Comparison of ENCODE assay signal across 22 mouse cellular contexts in the genomic region with DNA sequence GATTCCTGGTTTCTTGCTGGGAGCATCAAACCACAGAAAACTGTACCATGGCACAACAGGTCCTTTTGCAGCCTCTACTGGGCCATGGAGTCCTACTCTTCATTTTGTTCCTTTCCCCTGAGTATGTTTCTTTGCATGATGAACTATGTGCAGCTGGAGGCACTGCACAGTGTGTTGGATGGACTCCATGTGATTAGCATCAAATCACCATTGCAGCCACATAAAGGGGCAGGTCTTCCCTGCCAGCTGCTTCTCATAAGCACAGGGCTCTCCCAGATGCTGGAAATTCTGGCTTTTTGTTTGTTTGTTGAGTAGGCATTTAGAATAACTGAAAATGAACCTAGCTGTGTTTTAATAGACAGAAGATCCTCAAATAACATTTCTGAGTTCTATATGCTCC.
"Had no signal": no experiment of that assay in that cellular context is flagged by ENCODE, and none has a peak within 500 bp of the region (broad histone marks: within the 10 kb centered on the region; RNA-seq: fewer than 3 reads in every experiment).

No protein-coding gene starts in this region.

- H3K4me3 ChIP-seq: lung, embryonic 15.5 days; megakaryocyte, embryonic 14.5 days; midbrain, embryonic 10.5 days; midbrain, embryonic 12.5 days; myocyte; neural tube, embryonic 13.5 days had no signal

- H3K9ac ChIP-seq: liver, postnatal 0 days; lung, embryonic 15.5 days; midbrain, embryonic 12.5 days; neural tube, embryonic 13.5 days had no signal

- ATAC-seq: liver, postnatal 0 days; lung, postnatal 0 days; midbrain, embryonic 16.5 days had no signal

- H3K4me2 ChIP-seq: lung, embryonic 15.5 days; midbrain, embryonic 12.5 days; neural tube, embryonic 13.5 days had no signal

- H3K27me3 ChIP-seq: lung, embryonic 15.5 days; megakaryocyte, embryonic 14.5 days; midbrain, embryonic 12.5 days; neural tube, embryonic 13.5 days had no signal

- H3K4me1 ChIP-seq: lung, embryonic 15.5 days; megakaryocyte, embryonic 14.5 days; midbrain, embryonic 10.5 days; midbrain, embryonic 12.5 days; neural tube, embryonic 13.5 days had no signal

- DNase-seq: liver, postnatal 0 days; lung, adult 2 months; lung, postnatal 14 days; lung, postnatal 36 days; midbrain, embryonic 14.5 days; retina, postnatal 1 day; right cerebral cortex, adult 18-20 months; right cerebral cortex, postnatal 25 days; right cerebral cortex, postnatal 4 days; spleen, adult 18-20 months; thymus, adult 18-20 months; thymus, postnatal 14 days; thymus, postnatal 36 days had no signal

- H3K27ac ChIP-seq: lung, embryonic 15.5 days; macrophage; midbrain, embryonic 10.5 days; midbrain, embryonic 12.5 days; neural tube, embryonic 13.5 days had no signal

- H3K9me3 ChIP-seq: lung, embryonic 15.5 days; megakaryocyte, embryonic 14.5 days; midbrain, embryonic 10.5 days; midbrain, embryonic 12.5 days; neural tube, embryonic 13.5 days had no signal

- H3K36me3 ChIP-seq: lung, embryonic 15.5 days; midbrain, embryonic 10.5 days; midbrain, embryonic 12.5 days had no signal
